Mouse (Mus musculus) MEL (cell line): Measurements from ENCODE around the gene Tubd1. TPM values are rescaled to one million over a fixed set of nuclear protein-coding genes. Genes with fewer than 3 reads are reported as not detected.
A peak's percentile ranks its signal among the peaks of the same experiment; 100 is the strongest.

Experiments
- DNase-seq: peaks from one replicate; pipeline ENCODE4 v3.0.0; 2011; ENCODE audit warnings: low read depth, low spot score
- H3K27ac ChIP-seq: 2 replicates; pipeline ENCODE4 v1.5.1; 2012; ENCODE audit warnings: low read depth, mild to moderate bottlenecking, control low read depth, low read length, moderate library complexity; ENCODE audit not compliant: control insufficient read depth
- H3K27me3 ChIP-seq, 2 experiments: fragments of 150-350 bp in 1 of 2; sonication (generic) in 1 of 2; 2 replicates each; pipeline ENCODE4 v1.6.1; 2012; ENCODE audit warnings: low read length in 2 of 2, mild to moderate bottlenecking in 2 of 2, improper control_type of control experiment in 1 of 2, moderate library complexity in 1 of 2; ENCODE audit not compliant: insufficient read depth in 2 of 2, control insufficient read depth in 1 of 2
- H3K36me3 ChIP-seq, 2 experiments: 2 replicates each; pipeline ENCODE4 v1.6.1; 2012 to 2014; ENCODE audit warnings: low read length in 2 of 2, improper control_type of control experiment in 1 of 2, inconsistent platforms in 1 of 2, mild to moderate bottlenecking in 1 of 2; ENCODE audit not compliant: insufficient read depth in 2 of 2, control insufficient read depth in 1 of 2
- H3K4me1 ChIP-seq, 2 experiments: fragments of 150-350 bp in 1 of 2; sonication (generic) in 1 of 2; 2 replicates each; pipeline ENCODE4 v1.6.1; 2012; ENCODE audit warnings: low read length in 2 of 2, improper control_type of control experiment in 1 of 2, mild to moderate bottlenecking in 1 of 2; ENCODE audit not compliant: insufficient read depth in 2 of 2, control insufficient read depth in 1 of 2
- H3K4me3 ChIP-seq, 2 experiments: fragments of 150-350 bp in 1 of 2; sonication (generic) in 1 of 2; 2 replicates each; pipeline ENCODE4 v1.5.1; 2012; ENCODE audit warnings: low read depth in 2 of 2, low read length in 2 of 2, mild to moderate bottlenecking in 2 of 2, moderate library complexity in 2 of 2, control low read depth in 1 of 2, improper control_type of control experiment in 1 of 2; ENCODE audit not compliant: control insufficient read depth in 1 of 2, insufficient read depth in 1 of 2
- H3K79me2 ChIP-seq: 2 replicates; pipeline ENCODE4 v1.6.1; 2012; ENCODE audit warnings: mild to moderate bottlenecking, low read length, moderate library complexity; ENCODE audit not compliant: control insufficient read depth, poor library complexity, insufficient read depth
- H3K9ac ChIP-seq: 2 replicates; pipeline ENCODE4 v1.6.1; 2012; ENCODE audit warnings: low read depth, mild to moderate bottlenecking, control low read depth, low read length, moderate library complexity; ENCODE audit not compliant: control insufficient read depth, poor library complexity, severe bottlenecking
- H3K9me3 ChIP-seq: fragments of 150-350 bp; sonication (generic); replicated peaks from 2 replicates; pipeline ENCODE4 v1.6.1; 2012; ENCODE audit warnings: mild to moderate bottlenecking, low read length, improper control_type of control experiment, moderate library complexity; ENCODE audit not compliant: insufficient read depth
- CTCF ChIP-seq, 3 experiments: IDR thresholded peaks in 2 of 3; conservative IDR thresholded peaks in 1 of 3; 2 replicates each; pipeline ENCODE4 v1.5.1; 2011 to 2012; ENCODE audit warnings: low read length in 3 of 3, low read depth in 2 of 3, mild to moderate bottlenecking in 2 of 3, improper control_type of control experiment in 1 of 3, inconsistent platforms in 1 of 3, mixed read lengths in 1 of 3, moderate library complexity in 1 of 3; ENCODE audit not compliant: control insufficient read depth in 1 of 3, insufficient read depth in 1 of 3, poor library complexity in 1 of 3, severe bottlenecking in 1 of 3
- E2F4 ChIP-seq: IDR thresholded peaks from 2 replicates; pipeline ENCODE4 v1.6.1; 2011; ENCODE audit warnings: low read depth, low read length, improper control_type of control experiment, borderline replicate concordance
- EP300 ChIP-seq, 2 experiments: IDR thresholded peaks; 2 replicates each; pipeline ENCODE4 v1.6.1; 2011; ENCODE audit warnings: improper control_type of control experiment in 2 of 2, low read length in 2 of 2, low read depth in 1 of 2, mild to moderate bottlenecking in 1 of 2
- ETS1 ChIP-seq: IDR thresholded peaks from 2 replicates; pipeline ENCODE4 v1.6.1; 2012; ENCODE audit warnings: low read depth, mild to moderate bottlenecking, inconsistent platforms, low read length, improper control_type of control experiment, moderate library complexity
- GABPA ChIP-seq: IDR thresholded peaks from 2 replicates; pipeline ENCODE4 v1.6.1; 2012; ENCODE audit warnings: low read depth, mild to moderate bottlenecking, inconsistent platforms, low read length, improper control_type of control experiment, moderate library complexity
- GATA1 ChIP-seq: IDR thresholded peaks from 2 replicates; pipeline ENCODE4 v1.6.1; 2011; ENCODE audit warnings: low read depth, low read length, improper control_type of control experiment
- JUND ChIP-seq: IDR thresholded peaks from 2 replicates; pipeline ENCODE4 v1.6.1; 2011; ENCODE audit warnings: low read depth, mild to moderate bottlenecking, improper control_type of control experiment, low read length
- KAT2A ChIP-seq: conservative IDR thresholded peaks from 2 replicates; pipeline ENCODE4 v1.6.1; 2012; ENCODE audit warnings: low read depth, low read length, improper control_type of control experiment, inconsistent platforms
- MAFK ChIP-seq: IDR thresholded peaks from 2 replicates; pipeline ENCODE4 v1.6.1; 2011; ENCODE audit warnings: low read depth, mild to moderate bottlenecking, low read length, improper control_type of control experiment, borderline replicate concordance
- MAX ChIP-seq: IDR thresholded peaks from 2 replicates; pipeline ENCODE4 v1.6.1; 2011; ENCODE audit warnings: low read length, improper control_type of control experiment
- MEF2A ChIP-seq: IDR thresholded peaks from 2 replicates; pipeline ENCODE4 v1.6.1; 2014; ENCODE audit warnings: low read depth, mild to moderate bottlenecking, inconsistent platforms, low read length, improper control_type of control experiment; ENCODE audit not compliant: poor library complexity, insufficient replicate concordance, severe bottlenecking; ENCODE audit errors: extremely low read depth
- MXI1 ChIP-seq: IDR thresholded peaks from 2 replicates; pipeline ENCODE4 v1.6.1; 2011; ENCODE audit warnings: mild to moderate bottlenecking, low read depth, low read length, improper control_type of control experiment
- NELFE ChIP-seq: IDR thresholded peaks from 2 replicates; pipeline ENCODE4 v1.6.1; 2011; ENCODE audit warnings: low read depth, low read length, improper control_type of control experiment
- POLR2A ChIP-seq, 2 experiments: IDR thresholded peaks; 2 replicates each; pipeline ENCODE4 v1.6.1; 2011 to 2012; ENCODE audit warnings: low read length in 2 of 2, mild to moderate bottlenecking in 2 of 2, control low read depth in 1 of 2, improper control_type of control experiment in 1 of 2, low read depth in 1 of 2, moderate library complexity in 1 of 2; ENCODE audit not compliant: control insufficient read depth in 1 of 2, insufficient read depth in 1 of 2, poor library complexity in 1 of 2
- POLR2AphosphoS5 ChIP-seq: IDR thresholded peaks from 2 replicates; pipeline ENCODE4 v1.6.1; 2012; ENCODE audit warnings: low read depth, borderline replicate concordance, mild to moderate bottlenecking, inconsistent platforms, low read length, moderate library complexity, mixed read lengths
- RAD21 ChIP-seq: IDR thresholded peaks from 2 replicates; pipeline ENCODE4 v1.6.1; 2011; ENCODE audit warnings: mild to moderate bottlenecking, low read depth, low read length, improper control_type of control experiment
- RCOR1 ChIP-seq: IDR thresholded peaks from 2 replicates; pipeline ENCODE4 v1.6.1; 2012; ENCODE audit warnings: low read depth, mild to moderate bottlenecking, inconsistent platforms, low read length, improper control_type of control experiment
- SMC3 ChIP-seq: IDR thresholded peaks from 2 replicates; pipeline ENCODE4 v1.6.1; 2011; ENCODE audit warnings: low read depth, low read length, improper control_type of control experiment
- TAL1 ChIP-seq: IDR thresholded peaks from 2 replicates; pipeline ENCODE4 v1.6.1; 2012; ENCODE audit warnings: mild to moderate bottlenecking, inconsistent platforms, low read length, moderate library complexity, mixed read lengths
- TCF12 ChIP-seq: IDR thresholded peaks from 2 replicates; pipeline ENCODE4 v1.6.1; 2014; ENCODE audit warnings: low read depth, mild to moderate bottlenecking, inconsistent platforms, low read length, improper control_type of control experiment, moderate library complexity
- USF2 ChIP-seq, 2 experiments: IDR thresholded peaks; 2 replicates each; pipeline ENCODE4 v1.6.1; 2011 to 2012; ENCODE audit warnings: improper control_type of control experiment in 2 of 2, low read length in 2 of 2, borderline replicate concordance in 1 of 2, inconsistent platforms in 1 of 2, low read depth in 1 of 2, mild to moderate bottlenecking in 1 of 2; ENCODE audit not compliant: insufficient read depth in 1 of 2
- ZNF384 ChIP-seq: IDR thresholded peaks from 2 replicates; pipeline ENCODE4 v1.6.1; 2012; ENCODE audit warnings: low read depth, mild to moderate bottlenecking, inconsistent platforms, low read length, improper control_type of control experiment
- polyA plus RNA-seq, 2 experiments: library from polyadenylated mRNA; stranded (reverse) in 1 of 2; unstranded in 1 of 2; fragments of >175 nt in 1 of 2; fragments of >200 nt in 1 of 2; gene quantifications; 2 replicates each; pipeline versions ENCODE4 v1.2.1 to v1.2.4; 2012; ENCODE audit warnings: low replicate concordance in 2 of 2, low read depth in 1 of 2; ENCODE audit not compliant: insufficient read length in 2 of 2, insufficient read depth in 1 of 2, missing spikeins in 1 of 2
- total RNA-seq: library from RNA; depleted of rRNA; stranded (reverse); fragments of 300-350 nt; gene quantifications from 2 replicates; pipeline ENCODE4 v1.2.3, GENCODE M21; 2012

The Tubd1 gene
- total and polyA plus RNA-seq, 3 experiments, result 14.4 to 23.4 TPM; not detected in 1

- TF ChIP-seq KAT2A, result peak; percentile 98
- no peak for TF ChIP-seq MEF2A
These were observed at the start of gene Tubd1, which contains the start of gene Rps6kb1 (continued) for GRCm38 (mm10) chr11:86544639-86545299.

- Histone ChIP-seq H3K27me3 (no peaks in the 10 kb centered on the region), H3K4me1 (no peaks in the 10 kb centered on the region; a peak in 3 of 4 replicates), H3K4me3 (no peak overlapping the region), H3K36me3 (peaks cover 18 to 25% of the 10 kb centered on the region in 2 experiments), H3K9ac (no peak overlapping the region), H3K9me3 (no peaks in the 10 kb centered on the region), H3K79me2 (no peaks in the 10 kb centered on the region), H3K27ac (no peak overlapping the region)
- peak; percentile 67 for DNase-seq
- TF ChIP-seq MXI1 (no peak), POLR2AphosphoS5 (no peak), USF2 (IDR thresholded peaks at IDR 0.05; ENCODE audit: borderline replicate concordance in 1 of 2, insufficient read depth in 1 of 2, low read depth in 1 of 2, low read length in 2 of 2) (no peak), POLR2A (IDR thresholded peaks at IDR 0.05; ENCODE audit: control insufficient read depth in 1 of 2, insufficient read depth in 1 of 2, low read depth in 1 of 2, low read length in 2 of 2, poor library complexity in 1 of 2) (no peak), ETS1 (peak; percentile 42; the same call in 1 of the 2 replicates), TAL1 (no peak), KAT2A (no peak), GATA1 (peak; percentile 53), EP300 (IDR thresholded peaks at IDR 0.05; ENCODE audit: low read depth in 1 of 2, low read length in 2 of 2) (peak; percentile 53 to 74; a peak in 3 of 4 replicates), GABPA (no peak), ZNF384 (no peak), TCF12 (0 out of 2 replicates have a peak, but pooled peaks have one; percentile 28), RCOR1 (peak; percentile 90), JUND (no peak)
These were observed 47.4 kb upstream of the Tubd1 start for GRCm38 (mm10) chr11:86497356-86497755.

GRCm38 (mm10) chr11:86497908-86498307 lies 46.9 kb upstream of the Tubd1 start:
- TF ChIP-seq CTCF (IDR thresholded peaks at IDR 0.05 in 2 of 3, conservative IDR thresholded peaks at IDR 0.05 in 1 of 3; ENCODE audit: control insufficient read depth in 1 of 3, insufficient read depth in 1 of 3, low read depth in 2 of 3, low read length in 3 of 3, poor library complexity in 1 of 3, severe bottlenecking in 1 of 3) (peak; percentile 28 to 56 (median 47); a peak in 4 of 6 replicates), MAFK (no peak), E2F4 (no peak), MAX (no peak), NELFE (no peak), EP300 (IDR thresholded peaks at IDR 0.05; ENCODE audit: low read depth in 1 of 2, low read length in 2 of 2) (no peak), SMC3 (peak; percentile 16; the same call in 1 of the 2 replicates), TCF12 (no peak), RAD21 (no peak; the same call in 1 of the 2 replicates), JUND (no peak)
- peak; percentile 65 for DNase-seq
- Histone ChIP-seq H3K36me3 (peaks cover 18 to 28% of the 10 kb centered on the region in 2 experiments), H3K27me3 (no peaks in the 10 kb centered on the region), H3K4me1 (no peaks in the 10 kb centered on the region; a peak in 3 of 4 replicates), H3K79me2 (no peaks in the 10 kb centered on the region), H3K27ac (no peak overlapping the region), H3K9ac (no peak overlapping the region), H3K9me3 (no peaks in the 10 kb centered on the region), H3K4me3 (no peak overlapping the region)
